Mouse (Mus musculus) megakaryocyte, adult 5-6 weeks (primary cell): ENCODE measurements around the gene Fam174b. TPM values are rescaled to one million over a fixed set of nuclear protein-coding genes. Genes with fewer than 3 reads are reported as not detected.

Experiments
- ATAC-seq: 2 replicates; pipeline ENCODE4 v1.8.0; 2016; ENCODE audit warnings: mild to moderate bottlenecking, inconsistent platforms; ENCODE audit not compliant: poor library complexity, severe bottlenecking
- total RNA-seq, 2 experiments: library from RNA; stranded (forward) in 1 of 2; stranded (reverse) in 1 of 2; fragments of 153-499, 151-499 nt in 1 of 2; fragments of 221-1000, 200-1000 nt in 1 of 2; gene quantifications; 2 replicates each; pipeline versions ENCODE4 v1.2.3 to v1.2.4; 2015 to 2017

The Fam174b gene
- total RNA-seq, 2 experiments from 2014 or later = 1.4 to 2.9 TPM

DNA sequence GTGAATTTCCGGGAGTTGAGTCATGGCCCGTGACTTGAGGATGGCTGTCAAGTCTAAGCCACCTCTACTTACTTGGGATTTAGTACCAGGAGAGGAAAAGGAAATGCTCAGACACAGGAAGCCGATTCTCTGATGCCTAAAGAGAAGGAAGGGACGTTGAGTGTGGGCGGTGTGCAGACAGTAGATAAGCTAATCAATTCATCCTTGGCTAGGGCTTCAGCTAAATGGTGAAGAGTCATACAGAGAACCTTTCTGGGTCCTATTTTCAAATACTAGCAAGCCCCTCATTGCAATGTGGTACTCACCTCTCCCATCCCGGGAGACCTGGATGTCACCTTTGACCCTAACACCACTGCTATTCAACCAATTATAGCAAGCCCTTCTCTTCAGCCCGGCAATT lies 71.3 kb downstream of the Fam174b start:
- ATAC-seq = no peak

DNA sequence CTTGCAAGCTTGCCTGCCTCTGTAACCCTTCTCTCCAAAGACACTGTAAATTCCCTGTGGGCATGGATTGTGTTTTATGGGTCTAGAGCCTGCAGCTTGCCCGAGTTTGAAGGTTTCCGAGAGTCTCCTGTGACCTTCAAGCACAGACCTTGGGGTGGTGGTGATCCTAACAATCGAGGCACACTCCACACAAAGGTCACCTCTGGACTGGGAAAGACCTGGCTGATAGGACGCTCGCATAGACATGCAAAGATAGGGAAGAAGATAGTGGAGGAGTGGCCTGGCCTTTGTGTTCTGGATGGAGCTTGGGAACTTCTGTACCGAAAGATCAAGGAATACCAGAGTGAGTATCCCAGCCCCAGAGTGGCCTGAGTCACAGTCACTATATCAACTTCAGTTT lies 72.1 kb downstream of the Fam174b start:
- no peak for ATAC-seq

DNA sequence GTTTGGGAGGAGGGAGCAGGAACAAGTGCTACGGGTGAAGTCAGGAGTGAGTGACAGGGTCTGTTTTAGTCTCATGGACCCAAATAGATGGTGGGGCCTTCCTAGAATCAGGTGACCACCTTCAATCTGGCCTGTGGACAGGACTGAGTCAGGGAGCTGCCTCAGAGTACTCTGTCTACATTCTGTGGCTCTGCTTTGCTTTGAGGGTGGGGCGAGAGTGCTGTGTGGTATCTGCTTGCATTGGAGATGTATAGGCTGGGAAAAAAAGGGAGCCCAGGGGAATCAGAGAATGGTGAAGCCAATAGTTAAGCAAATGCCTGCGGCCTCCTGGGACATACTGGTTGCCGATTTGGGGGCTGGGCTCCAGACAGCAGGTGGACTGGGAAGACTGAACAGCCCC lies 73.8 kb downstream of the Fam174b start:
- ATAC-seq = no peak

DNA sequence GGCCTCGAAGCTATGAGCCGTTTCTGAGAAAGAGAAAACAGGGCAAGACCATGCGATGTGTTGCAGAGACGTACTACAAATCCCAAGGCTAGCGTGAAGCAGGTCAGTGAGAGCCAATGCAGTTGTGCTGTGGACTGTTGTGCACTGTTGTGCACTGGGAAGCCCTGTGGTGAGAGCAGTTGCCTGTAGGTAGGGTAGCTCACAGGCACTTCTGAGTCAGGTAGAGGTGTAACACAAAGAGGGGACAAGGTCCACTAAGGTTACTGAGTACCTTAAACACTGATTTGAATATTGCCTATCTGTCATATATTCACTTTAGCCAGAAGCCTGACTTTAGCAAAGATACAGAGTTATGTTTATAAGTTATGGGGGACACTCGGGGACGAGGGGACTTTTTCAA lies 74.4 kb downstream of the Fam174b start:
- no peak for ATAC-seq

DNA sequence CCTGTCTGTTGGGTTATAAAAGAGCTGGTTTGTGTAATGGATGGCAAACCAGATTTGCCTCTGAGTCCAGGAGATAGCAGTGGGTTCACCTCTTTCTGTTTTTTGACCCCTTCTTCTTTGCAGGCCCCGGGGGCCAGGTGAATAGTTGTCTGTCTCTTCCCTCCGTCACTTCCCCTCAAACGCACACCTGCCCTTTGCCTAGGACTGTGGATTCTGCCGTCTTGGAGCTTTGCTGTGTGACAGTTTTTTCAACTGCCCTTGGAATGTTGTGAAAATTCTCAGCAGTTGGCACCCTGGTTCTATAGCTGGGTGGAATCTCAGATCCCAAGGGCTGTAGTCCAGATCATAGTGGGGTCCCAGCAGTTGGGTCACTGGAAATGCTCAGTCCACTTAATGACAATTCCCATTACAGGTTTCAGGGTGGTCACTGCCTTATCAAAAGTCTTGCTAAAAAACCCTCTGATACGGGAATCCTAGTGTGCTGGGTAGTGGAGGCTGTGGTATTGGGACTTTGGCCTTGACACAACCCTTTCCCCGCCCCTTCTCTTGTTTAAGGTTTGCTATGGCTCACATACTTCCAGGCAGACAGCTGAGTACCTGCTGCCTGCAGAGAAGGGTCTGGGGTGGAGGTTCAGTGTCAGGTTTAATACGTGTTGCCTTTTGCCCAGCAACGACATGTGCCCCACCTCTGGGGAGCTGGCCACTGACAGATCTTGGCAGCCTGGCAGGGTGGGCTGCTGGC lies 76.3 kb downstream of the Fam174b start:
- ATAC-seq = no peak

- no peak for ATAC-seq
Measured at GRCm38 (mm10) chr7:73819366-73819765, 79.3 kb downstream of the Fam174b start.

Other genes starting within 250 kb of the Fam174b start
- gene Chd2, start 198.5 kb upstream of the Fam174b start, total RNA-seq (2015) = 51.4 and 54.4 TPM in 2 replicates
- 88.6 and 119 TPM in 2 replicates for gene Chd2, start 198.5 kb upstream of the Fam174b start, total RNA-seq (2017)